Mouse (Mus musculus) right cerebral cortex, postnatal 10 days (tissue): Measurements from ENCODE around the gene Lao1.

Experiments used
- DNase-seq, 2 experiments: peaks; one replicate each; pipeline ENCODE4 v3.0.0; 2021; ENCODE audit warnings: low spot score in 2 of 2

Gene Lao1

DNA sequence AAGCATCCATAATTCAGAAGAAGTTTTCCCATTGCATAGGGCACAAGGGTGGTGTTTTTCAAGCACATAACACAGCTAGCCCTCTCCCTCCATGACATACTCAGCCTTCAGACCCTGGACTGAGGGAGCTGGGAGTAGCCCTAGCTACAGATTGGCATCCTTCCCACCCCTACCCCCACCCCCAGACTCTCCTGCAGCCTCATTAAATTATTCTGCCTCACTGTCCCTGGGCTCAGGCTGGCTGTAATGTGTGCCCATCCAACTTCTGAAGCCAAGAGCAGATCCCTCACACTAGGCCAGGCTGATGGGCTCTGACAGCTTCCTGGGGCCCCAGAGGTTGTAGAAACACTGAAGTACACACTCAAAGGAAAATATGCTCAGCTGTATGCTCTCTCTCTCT, 53.6 kb downstream of the Lao1 start:
- DNase-seq, result peak in 1 of 2 experiments; percentile 25

DNA sequence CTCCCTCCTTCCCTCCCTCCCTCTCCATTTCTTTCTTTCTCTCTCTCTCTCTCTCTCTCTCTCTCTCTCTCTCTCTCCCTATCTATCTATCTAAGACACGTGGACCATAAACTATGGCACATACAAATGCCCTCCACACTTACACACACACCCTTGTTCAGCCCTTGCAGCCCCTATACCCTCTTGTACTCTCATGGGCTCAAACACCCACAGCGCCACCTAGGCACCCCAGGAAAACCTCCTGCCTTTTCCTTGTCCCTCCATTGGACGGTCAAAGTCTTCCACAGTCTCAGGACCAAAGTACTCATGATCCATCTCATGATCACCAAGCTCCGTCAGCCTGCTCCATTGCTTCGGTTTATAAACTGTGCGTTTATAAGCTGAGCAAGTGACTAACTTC, 54.2 kb downstream of the Lao1 start:
- no peak for DNase-seq

DNA sequence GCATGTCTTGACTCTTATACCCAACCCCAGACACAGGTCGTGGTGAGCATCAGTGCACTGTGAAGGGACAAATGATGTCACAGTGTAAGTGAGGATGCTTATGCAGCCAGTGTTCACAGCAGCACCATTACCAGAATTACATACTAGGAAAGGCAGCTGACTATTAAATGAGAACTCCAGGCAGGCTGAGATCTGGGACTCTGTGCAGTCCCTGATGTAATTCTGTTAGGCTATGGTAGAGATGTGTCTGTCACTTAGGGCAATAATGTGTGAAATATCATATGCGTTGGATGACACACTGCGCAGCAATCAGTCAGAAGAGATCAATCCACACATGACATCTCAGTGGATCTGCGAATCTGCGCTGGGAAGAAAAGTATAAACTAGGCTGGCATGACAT, 55.7 kb downstream of the Lao1 start:
- no peak for DNase-seq
